Mouse (Mus musculus) spleen, postnatal 4 days (tissue): ENCODE results near the gene Hcfc1r1.

ENCODE experiments used
- DNase-seq, 2 experiments: peaks; one replicate each; pipeline ENCODE4 v3.0.0; 2022; ENCODE audit warnings: low spot score in 2 of 2

The Hcfc1r1 gene

DNA sequence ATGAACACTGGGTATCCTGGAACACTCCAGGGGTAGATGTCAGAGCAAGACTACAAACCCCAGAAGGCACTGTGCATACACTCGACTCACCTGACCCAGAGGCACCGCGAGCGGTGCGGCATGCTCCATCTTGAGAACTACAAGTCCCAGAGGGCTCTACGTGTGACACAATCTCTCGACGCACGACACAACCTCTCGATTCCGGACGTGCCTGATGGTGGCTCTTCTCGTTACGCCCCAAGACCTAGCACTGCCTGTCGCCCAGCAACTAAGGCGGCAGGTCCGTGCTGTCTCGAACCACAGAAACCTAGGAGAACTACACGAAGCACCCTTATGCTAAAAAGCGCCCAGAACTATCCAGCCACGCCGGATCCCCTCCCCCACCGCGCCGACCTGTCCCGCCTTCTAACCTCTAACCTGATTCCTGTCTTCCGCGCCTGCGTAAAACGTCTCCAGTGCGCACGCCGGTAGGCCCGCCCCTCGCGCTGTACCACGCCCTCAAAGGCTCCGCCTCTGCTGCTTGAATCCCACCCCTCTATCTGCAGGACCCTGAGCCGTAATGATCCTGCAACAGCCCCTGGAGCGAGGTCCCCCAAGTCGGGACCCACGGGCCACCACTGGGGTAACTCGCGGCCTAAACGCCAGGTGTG is at the start of gene Hcfc1r1, which contains the start of gene Thoc6:
TSS of gene Hcfc1r1 (plus strand) at position 173 of the 650 bp plus-strand sequence.
TSS of gene Thoc6 (minus strand) at position 459 of the 650 bp plus-strand sequence.
- DNase-seq: peak; percentile 84 to 92

DNA sequence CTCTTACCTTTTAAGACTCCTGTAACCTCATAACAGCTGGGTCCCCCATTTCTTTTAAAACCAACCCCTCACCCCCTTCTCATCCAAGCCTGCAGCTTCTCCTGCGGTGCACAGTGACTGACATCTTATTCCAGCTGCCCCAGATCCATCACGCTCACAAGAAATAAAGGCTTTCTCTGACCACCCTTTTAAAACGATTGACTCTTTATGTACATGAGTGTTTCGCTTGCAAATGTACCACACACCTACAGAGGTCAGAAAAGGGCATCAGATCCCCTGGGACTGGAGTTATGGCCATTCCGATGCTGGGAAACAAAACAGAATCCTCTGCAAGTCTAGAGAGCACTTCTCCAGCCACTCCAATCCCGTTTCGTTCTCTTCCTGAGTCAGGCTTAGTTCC is 45.6 kb upstream of the Hcfc1r1 start:
- no peak for DNase-seq

DNA sequence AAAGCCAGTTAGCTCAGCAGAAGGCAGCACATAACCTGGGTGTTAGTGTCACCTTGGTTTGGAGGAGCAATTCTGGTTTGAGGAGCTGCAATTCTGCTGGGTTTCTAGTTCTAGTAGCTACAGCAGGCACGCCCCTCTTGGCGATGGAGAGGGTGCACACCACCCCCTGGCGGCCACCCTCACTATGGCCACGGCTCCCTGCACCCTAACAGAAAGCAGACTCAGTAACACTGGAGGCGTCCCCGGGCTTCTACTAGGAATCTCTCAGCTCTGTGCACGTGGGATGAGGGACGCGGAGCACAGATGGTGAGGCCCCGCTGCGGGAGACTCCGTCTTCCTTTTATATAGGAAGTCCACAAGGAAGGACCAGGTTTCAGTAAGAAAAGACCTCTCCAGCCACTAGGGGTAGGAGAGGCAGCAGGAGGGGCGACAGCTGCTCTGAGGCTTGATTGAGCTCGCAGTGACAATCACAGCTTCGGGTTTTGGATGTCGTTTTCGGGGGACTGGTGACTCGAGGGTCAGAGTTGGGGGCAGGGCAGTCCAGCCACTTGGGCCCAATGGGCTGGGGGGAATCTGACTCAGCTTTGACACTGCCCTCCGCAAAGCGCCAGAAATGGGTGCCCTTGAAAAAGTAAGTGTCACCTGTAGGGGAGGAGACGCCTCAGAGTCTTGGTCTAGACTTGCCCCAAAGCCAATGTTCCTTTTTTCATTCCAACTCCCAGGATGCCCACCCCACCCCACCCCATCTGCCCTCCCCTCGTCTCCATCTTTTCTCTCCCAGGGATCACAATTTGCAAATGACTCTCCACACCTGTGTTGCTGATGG is 43.0 kb upstream of the Hcfc1r1 start:
- peak; percentile 73 to 90 for DNase-seq

- no peak for DNase-seq
Measured at GRCm38 (mm10) chr17:23631241-23631640, 42.2 kb upstream of the Hcfc1r1 start.

DNA sequence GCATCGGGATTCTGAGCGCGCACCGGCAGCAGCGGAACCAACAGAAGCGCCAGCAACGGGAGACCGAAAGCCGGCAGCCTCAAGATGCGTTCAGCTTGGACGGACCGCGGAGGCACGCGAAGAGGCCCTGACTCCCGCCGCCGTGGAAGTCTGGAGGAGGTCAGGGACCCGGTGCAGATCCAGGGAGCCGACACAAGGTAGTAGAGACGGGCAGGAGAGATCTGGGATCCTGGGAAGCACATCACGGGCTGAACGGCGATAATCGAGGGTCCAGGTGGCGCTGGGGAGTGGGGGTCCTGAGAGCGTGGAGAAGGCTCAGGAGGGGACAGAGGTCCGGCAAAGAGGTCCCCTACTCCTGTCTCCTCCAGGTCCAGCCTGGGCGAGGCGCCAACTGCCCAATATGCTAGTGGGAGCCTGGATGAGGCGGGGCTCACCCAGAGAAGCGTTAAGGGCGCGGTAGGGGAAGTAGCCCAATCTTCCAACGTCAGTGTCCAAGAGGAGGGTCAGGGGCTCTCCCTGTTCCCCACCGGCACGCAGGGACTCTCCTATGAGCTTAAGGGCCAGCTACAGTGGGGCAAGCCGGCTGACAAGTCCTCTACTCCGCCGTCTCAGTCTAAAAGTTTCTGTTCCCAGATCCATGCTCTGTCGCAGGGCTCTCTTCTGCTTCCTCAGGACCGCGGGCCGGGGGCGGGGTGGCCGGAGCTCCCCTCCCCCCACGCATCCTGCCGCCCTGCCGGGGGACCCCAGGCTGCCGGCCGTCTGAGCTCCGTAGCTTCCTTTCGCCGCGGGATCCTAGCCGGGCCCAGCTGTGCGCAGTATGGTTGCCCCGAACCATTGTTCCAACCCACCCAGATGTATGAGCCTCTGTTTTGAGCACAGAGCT is 28.5 kb upstream of the Hcfc1r1 start, which contains the start of gene Mmp25:
TSS of gene Mmp25 (minus strand) at position 665 of the 883 bp plus-strand sequence.
- no peak for DNase-seq

DNA sequence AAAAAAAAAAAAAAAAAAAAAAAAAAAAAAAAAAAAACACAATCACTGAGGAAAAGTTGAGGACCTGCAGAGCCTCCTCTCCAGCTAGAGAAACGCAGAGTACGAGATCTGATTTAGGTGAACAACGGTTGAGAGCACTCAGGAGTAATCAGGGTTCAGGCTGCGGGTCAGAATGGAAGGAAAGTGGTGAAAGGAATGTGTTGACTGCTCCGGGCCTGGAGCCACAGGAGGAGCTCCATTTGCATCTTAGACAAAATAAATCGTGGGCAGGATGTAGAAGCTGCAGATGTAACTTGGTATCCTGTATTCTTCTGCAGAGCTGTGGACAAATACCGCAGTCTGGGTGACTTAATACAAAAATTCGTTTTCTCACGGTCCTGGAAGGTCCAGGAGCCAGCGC is 27.5 kb upstream of the Hcfc1r1 start:
- no peak for DNase-seq

DNA sequence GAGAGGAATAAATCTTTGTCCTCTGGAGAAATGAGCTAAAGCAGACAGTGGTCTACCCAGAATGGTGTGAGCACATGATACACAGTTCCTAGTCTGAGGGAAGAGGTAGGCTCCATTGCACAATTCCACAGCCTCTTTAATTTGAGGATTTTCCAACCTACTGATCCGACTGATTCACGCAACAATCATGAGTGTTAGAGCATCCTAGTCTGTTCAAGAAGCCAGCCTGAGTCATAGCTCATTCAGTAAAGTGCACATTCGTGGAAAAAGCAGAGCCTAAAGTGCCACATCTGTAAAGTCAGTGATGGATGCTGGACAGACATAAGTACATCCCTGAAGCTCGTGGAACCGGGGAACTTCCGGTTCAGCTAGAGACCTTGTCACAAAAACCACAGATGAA is 22.0 kb upstream of the Hcfc1r1 start:
- no peak for DNase-seq

- no peak for DNase-seq
Measured at GRCm38 (mm10) chr17:23653324-23653723, 20.1 kb upstream of the Hcfc1r1 start.

DNA sequence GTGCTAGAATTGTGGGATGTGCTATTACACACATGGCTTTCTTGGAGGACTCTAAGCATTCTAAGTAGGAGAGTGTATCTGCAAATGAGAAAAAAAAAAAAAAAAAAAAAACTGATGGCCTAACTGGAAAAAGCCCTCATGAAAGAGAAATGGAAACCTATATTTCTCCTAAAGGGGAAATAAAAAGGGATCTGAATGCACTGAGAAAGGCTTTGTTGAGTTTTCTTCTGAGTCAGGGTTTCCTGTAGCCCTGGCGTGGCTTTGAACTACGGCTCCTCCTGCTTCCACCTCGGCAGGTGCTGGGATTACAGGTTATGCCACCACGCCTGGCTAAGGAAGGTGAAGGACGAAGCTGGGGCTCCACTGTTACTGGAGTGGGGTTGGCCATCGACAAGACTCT is 19.4 kb upstream of the Hcfc1r1 start:
- DNase-seq: no peak

GRCm38 (mm10) chr17:23654410-23654809 is 19.0 kb upstream of the Hcfc1r1 start:
- DNase-seq: no peak

DNA sequence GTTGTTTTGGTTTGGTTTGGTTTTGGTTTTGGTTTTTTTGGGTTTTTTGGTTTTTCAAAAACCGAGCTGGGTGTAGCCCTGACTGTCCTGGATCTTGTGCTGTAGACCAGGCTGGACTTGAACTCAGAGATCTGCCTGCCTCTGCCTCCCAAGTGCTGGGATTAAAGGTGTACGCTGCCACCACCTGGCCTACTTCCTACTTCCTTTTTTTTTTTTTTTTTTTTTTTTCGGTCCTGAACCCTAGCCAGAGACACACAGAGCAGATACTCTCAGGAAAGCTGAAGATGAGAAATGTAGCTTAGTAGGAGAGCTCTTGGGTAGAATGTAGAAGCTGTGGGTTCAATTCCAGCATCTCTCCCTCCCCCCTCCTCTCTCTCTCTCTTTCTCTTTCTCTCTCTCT is 14.9 kb upstream of the Hcfc1r1 start:
- DNase-seq: no peak

DNA sequence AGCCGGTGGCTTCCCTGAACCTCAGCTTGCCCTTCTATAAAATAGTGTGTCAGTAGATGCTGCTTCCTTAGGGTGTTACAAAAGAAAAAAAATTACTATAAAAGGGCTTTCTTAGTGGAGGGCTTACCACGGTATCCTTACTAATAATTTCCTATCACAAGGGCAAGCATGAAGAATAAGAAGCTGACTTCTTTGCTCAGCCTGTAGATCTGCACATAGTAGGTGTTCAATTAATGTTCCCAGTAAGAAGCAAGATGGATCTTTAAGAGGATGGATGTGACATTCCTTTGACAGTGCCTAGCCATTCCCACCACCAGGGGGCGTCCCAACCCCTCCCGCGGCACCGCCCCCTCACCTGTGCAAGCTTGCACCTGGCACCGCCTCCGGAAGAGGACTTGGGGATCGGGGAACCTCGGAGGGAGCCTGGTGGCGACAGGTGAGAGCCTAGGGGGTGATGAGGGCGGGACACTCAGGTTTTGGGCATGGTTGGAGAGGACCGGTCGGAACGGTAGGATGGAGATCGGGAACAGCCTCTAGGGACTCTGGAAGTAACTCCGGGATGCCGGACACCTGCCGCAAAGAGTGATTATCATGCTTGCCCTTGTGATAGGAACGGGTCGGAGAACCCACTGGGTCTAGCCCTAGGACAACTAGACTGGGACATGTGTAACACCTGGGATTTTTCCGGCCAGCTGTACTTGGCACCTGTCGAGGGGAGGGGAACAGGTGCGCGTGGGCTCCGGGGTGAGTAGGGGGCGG is 13.1 kb upstream of the Hcfc1r1 start, which contains the start of gene Bicdl2:
TSS of gene Bicdl2 (plus strand) at position 390 of the 759 bp plus-strand sequence.
- peak in 1 of 2 experiments; percentile 80 for DNase-seq

- DNase-seq: no peak
Measured at GRCm38 (mm10) chr17:23660876-23661200, 12.6 kb upstream of the Hcfc1r1 start.

GRCm38 (mm10) chr17:23661526-23661925 is 11.9 kb upstream of the Hcfc1r1 start:
- DNase-seq: peak in 1 of 2 experiments; percentile 76

GRCm38 (mm10) chr17:23664556-23665021 is 8.8 kb upstream of the Hcfc1r1 start:
- DNase-seq: no peak

GRCm38 (mm10) chr17:23665511-23665910 is 7.9 kb upstream of the Hcfc1r1 start:
- no peak for DNase-seq

DNA sequence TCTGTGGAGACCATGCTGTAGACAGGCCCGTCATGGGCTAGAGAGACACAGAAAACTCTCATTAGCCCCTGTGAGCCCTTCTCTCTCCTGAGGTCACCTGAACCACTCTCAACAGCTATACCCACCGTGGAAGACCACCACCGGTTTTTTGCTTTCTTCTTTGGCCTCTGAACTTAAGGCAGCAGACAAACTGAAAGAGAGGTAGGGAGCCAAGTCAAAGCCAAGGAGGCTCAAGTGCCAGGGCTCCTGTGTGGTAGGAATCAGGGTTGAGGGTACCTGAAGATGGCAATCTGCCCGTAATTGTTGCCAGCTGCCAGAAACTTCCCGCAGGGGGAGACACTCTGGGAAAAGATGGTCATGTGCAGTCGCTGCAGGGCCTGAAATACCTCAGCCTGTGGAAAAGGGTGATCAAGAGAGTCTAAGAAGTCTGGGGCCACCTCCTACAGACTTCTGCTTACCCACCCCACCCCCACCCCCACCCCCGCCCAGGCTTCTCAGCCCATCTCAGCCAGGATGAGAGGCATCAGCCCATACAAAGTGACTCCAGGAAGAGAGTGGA is 2.8 kb upstream of the Hcfc1r1 start:
- no peak for DNase-seq

GRCm38 (mm10) chr17:23671519-23671918 is 1.9 kb upstream of the Hcfc1r1 start:
- DNase-seq: no peak

- DNase-seq: no peak
Measured at GRCm38 (mm10) chr17:23672761-23673160, 635 bp upstream of the Hcfc1r1 start.

- peak in 1 of 2 experiments; percentile 63 for DNase-seq
Measured at GRCm38 (mm10) chr17:23674271-23674952, 1.0 kb downstream of the Hcfc1r1 start.
